Mouse (Mus musculus): ENCODE measurements around the gene Nubpl. TPM values are rescaled to one million over a fixed set of nuclear protein-coding genes. Genes with fewer than 3 reads are reported as not detected.

Nubpl gene
- polyA plus RNA-seq, 2 experiments from 2014 or later, result 6.1 to 6.5 TPM

GRCm38 (mm10) chr12:52338136-52338753 is 240.7 kb downstream of the Nubpl start:
- ATAC-seq, result no peak

GRCm38 (mm10) chr12:52346611-52347010 is 249.1 kb downstream of the Nubpl start:
- ATAC-seq, result no peak

- no peak for ATAC-seq
These were observed 252.7 kb downstream of the Nubpl start for GRCm38 (mm10) chr12:52350276-52350675.

- no peak for ATAC-seq
These were observed 261.9 kb downstream of the Nubpl start for GRCm38 (mm10) chr12:52359484-52359883.

- no peak for ATAC-seq
These were observed 262.6 kb downstream of the Nubpl start for GRCm38 (mm10) chr12:52360136-52360535.

- no peak for ATAC-seq
These were observed 263.7 kb downstream of the Nubpl start for GRCm38 (mm10) chr12:52361198-52361597.

Other genes with a start within 250 kb of the Nubpl start
- gene Heatr5a, start 126.4 kb upstream of the Nubpl start, polyA plus RNA-seq (2017; shearing (Covaris generic)), result 10 to 100 TPM in 1 of 2 experiments, 1 to 10 TPM in 1; 9.8 to 10.6 TPM
- 10 to 100 TPM; 12.4 to 18.7 TPM for gene Dtd2, start 91.2 kb upstream of the Nubpl start, polyA plus RNA-seq (2017; shearing (Covaris generic))
- not detected for gene Gpr33, start 69.7 kb upstream of the Nubpl start, polyA plus RNA-seq (2017; shearing (Covaris generic))

Data from CD4-positive, CD25-positive, alpha-beta regulatory T cell, adult 4 months (primary cell).